Mouse (Mus musculus) spleen, adult 2 months (tissue): ENCODE data around the gene Adcy1.

Source experiments
- CTCF ChIP-seq: fragments of 200-500 bp; IDR thresholded peaks from 2 replicates; pipeline ENCODE4 v1.5.1; 2011; ENCODE audit warnings: mild to moderate bottlenecking, inconsistent platforms; ENCODE audit not compliant: insufficient read depth, insufficient read length, insufficient replicate concordance; ENCODE audit errors: extremely low read depth
- POLR2A ChIP-seq: fragments of 200-500 bp; IDR thresholded peaks from 2 replicates; pipeline ENCODE4 v1.6.1; 2011; ENCODE audit warnings: low read depth, low read length, inconsistent platforms

DNA sequence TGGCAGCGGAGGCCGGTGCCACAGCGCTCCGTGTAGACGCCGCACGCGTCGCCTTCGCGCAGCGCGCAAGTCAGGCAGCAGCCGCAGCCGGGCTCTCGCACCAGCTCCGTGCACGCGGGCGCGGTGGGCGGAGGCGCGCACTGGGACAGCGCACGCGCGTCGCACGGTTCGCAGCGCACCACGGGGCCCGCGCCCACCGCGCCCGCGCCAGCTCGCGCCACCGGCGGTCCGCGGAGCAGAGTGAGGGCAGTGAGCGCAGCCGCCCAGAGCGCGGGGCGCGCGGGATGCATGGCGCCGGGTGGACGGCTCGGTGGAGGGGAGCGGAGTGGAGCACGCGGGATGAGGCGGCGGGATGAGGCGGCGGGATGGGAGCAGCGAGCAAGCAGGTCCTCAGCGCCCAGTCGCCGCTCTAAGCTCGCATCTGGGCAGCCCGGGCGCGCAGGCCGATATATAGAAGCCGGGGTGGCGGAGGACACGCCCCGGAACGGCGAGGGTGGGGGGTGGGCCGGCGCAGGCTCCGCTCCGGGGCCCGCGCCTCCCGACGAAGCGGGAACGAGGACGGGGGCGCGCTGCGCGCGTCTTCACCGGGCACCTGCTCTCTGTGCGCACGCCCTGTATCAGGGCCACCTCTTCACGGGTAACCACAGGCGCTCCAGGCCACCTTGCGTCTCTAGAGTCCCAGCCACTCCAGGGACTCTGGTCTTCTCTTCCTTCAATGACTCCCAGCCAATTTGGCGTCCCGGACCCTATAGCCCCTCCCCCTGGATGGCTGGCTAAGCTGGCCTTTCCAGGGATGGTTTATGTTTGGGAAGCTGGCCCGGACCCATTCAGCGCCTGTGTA is 150.4 kb downstream of the Adcy1 start, which contains the start of gene Igfbp3:
- no peak for TF ChIP-seq CTCF
- no peak for TF ChIP-seq POLR2A
